Mouse (Mus musculus) embryonic stem cell, embryonic (primary cell): ENCODE data around the gene Kcnh2.

Experiments
- CTCF ChIA-PET, 4 experiments: fragments of 300-600 bp in 2 of 4; fragments of 350-600 bp in 2 of 4; sonication (Branson Sonifier 250); formaldehyde crosslinking; loops; one replicate each; lab custom pipeline; 2022; ENCODE audit warnings: inconsistent platforms in 2 of 4; lab: Charles Lee
- POLR2A ChIA-PET, 4 experiments: fragments of 300-600 bp in 2 of 4; fragments of 350-600 bp in 2 of 4; sonication (Branson Sonifier 250); formaldehyde crosslinking; loops; one replicate each; lab custom pipeline; 2022; ENCODE audit warnings: antibody characterized with exemption in 4 of 4, inconsistent platforms in 1 of 4; lab: Charles Lee

Gene Kcnh2

DNA sequence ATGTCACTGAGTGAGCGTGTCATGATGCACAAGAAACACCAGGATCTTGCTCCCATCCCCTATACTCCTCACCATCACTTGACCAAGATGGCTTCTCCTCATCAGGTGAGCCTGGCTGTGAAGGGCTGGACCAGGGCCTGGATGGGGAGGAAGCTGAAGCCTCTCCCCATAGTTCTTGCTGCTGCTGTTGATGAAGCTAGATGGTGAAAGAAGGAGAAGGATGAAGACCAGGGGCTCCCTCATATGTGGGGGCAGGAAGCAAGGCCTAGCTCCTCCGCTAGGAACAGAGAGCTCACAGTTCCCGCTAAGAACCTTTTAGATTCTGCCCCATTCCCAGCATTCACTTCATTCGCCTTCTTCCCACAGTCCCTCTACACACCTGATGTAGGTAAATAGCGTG lies 34.0 kb upstream of the Kcnh2 start:
- CTCF ChIA-PET = interaction anchor here in 1 of 4 experiments (1.7 to 3.1 kb wide), 2 partner anchors 8 to 31 kb away, joined by 5 to 70 read pairs; partner anchors contain the start of genes Abcb8 and Atg9b
- POLR2A ChIA-PET = interaction anchor here in 2 of 4 experiments (1.0 to 3.7 kb wide), 3 partner anchors 8 to 14 kb away, joined by 3 to 65 read pairs (median 35); partner anchors contain the start of genes Abcb8 (in 2 of the 2) and Atg9b (in 1 of the 2)

GRCm38 (mm10) chr5:24384407-24384806 lies 33.0 kb upstream of the Kcnh2 start:
- CTCF ChIA-PET = interaction anchor here in 3 of 4 experiments (1.1 to 3.1 kb wide), 6 partner anchors 9 to 593 kb away, joined by 3 to 70 read pairs (median 5); partner anchors contain the start of genes Abcb8 (in 2 of the 3) and Atg9b (in 1 of the 3)
- POLR2A ChIA-PET = interaction anchor here in 3 of 4 experiments (1.2 to 3.7 kb wide), 7 partner anchors 9 to 300 kb away, joined by 3 to 65 read pairs (median 5); partner anchors contain the start of genes Abcb8 (in 2 of the 3), Agap3 (in 1 of the 3), Atg9b (in 1 of the 3) and Nub1 (in 1 of the 3)

DNA sequence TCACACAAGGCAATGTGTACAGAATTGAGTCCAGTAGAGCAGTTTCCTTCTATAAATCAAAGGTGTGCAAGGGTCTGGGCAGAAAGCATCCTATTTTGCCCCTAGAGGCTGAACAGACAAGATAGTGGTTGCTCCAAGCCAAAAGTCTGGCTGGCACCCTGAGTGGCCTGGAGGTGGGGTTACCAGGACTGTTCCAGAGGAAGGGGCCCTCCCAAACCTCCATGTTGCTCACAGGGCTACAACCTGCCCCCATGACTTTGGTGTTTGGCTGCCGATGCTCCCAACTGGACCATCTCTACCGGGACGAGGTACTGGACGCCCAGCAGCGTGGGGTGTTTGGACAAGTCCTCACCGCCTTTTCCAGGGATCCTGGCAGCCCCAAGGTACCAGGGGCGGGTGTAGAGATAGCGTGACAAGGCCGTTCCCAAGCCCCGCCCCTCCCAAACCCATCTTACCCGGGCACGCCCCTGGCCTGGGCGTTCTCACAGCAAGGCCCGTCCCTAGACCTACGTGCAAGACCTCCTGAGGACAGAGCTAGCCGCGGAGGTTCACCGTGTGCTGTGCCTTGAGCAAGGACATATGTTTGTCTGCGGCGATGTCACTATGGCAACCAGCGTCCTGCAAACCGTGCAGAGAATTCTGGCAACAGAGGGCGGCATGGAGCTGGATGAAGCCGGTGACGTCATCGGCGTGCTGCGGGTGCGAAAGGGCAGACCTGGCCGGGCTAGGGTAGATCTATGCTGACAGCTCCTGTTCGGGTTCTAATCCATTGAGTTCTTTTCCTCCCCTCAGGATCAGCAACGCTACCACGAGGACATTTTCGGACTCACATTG lies 31.8 kb upstream of the Kcnh2 start:
- POLR2A ChIA-PET = interaction anchor here in 3 of 4 experiments (0.6 to 3.7 kb wide), 59 partner anchors 8 to 539 kb away, joined by 3 to 65 read pairs (median 4); partner anchors contain the start of genes Abcb8 (in 3 of the 3), Atg9b (in 3 of the 3), Cdk5 (in 2 of the 3) and Fastk (in 2 of the 3)
- CTCF ChIA-PET = interaction anchor here (0.5 to 3.1 kb wide), 54 partner anchors 8 to 1082 kb away, joined by 3 to 70 read pairs (median 4); partner anchors contain the start of genes Abcb8 (in 4 of the 4), Atg9b (in 2 of the 4), Kcnh2 (in 2 of the 4) and Cdk5 (in 1 of the 4)

DNA sequence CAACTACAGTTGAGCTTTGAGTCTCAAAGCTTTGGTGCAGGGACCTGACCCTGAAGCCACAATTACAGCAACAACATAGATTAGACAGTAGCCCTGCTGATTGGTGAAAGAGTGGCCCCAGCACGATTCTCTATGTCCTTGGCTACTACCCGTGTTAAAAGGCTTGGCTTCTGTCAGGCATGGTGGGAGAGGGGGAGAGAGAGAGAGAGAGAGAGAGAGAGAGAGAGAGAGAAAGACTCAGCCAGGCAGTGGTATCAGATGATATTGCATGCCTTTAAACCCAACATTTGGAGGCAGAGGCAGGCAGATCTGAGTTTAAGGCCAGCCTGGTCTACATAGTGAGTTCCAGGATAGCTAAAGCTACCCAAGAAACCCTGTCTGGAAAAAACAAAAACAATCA lies 30.6 kb upstream of the Kcnh2 start:
- ChIA-PET POLR2A (interaction anchor here in 2 of 4 experiments (0.6 to 1.8 kb wide), 7 partner anchors 10 to 305 kb away, joined by 3 to 6 read pairs (median 3); partner anchors contain the start of genes Abcb8 (in 1 of the 2) and Atg9b (in 1 of the 2)), CTCF (interaction anchor here (0.6 to 1.1 kb wide), 4 partner anchors 14 to 602 kb away, joined by 3 read pairs; no protein-coding TSS in a partner anchor)

GRCm38 (mm10) chr5:24381486-24381885 lies 30.1 kb upstream of the Kcnh2 start:
- CTCF ChIA-PET = interaction anchor here (0.6 to 1.4 kb wide), 8 partner anchors 12 to 603 kb away, joined by 3 to 4 read pairs (median 3); partner anchors contain the start of gene Abcb8 (in 2 of the 4)

DNA sequence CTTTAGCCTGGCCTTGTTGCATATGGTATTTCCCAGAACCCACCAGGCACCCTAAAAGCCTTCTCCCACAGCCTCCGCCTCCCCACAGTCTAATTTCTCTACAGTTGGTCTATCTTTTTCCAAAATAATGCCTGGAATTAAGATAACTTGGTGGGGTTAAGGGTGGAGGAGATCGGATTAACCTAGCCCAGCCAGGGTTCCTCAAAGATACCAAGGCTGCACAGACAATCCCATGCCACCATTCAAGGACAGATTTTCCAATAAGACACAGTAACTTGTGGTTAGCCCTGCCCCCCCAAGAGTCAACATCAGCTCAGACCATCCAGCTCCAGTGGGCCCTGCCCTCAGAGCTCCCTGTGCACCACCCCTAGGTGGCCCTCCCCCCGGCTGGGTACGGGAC lies 29.1 kb upstream of the Kcnh2 start:
- ChIA-PET POLR2A (interaction anchor here in 2 of 4 experiments (1.2 to 1.8 kb wide), 3 partner anchors 10 to 13 kb away, joined by 3 to 6 read pairs (median 6); partner anchors contain the start of gene Abcb8 (in 2 of the 2)), CTCF (interaction anchor here in 2 of 4 experiments (0.7 to 1.4 kb wide), 4 partner anchors 13 to 150 kb away, joined by 3 to 4 read pairs (median 4); partner anchors contain the start of gene Abcb8 (in 2 of the 2))

More at GRCm38 (mm10) chr5:24381486-24381885, 30.1 kb upstream of the Kcnh2 start:
- POLR2A ChIA-PET = interaction anchor here in 2 of 4 experiments (0.6 to 1.8 kb wide), 9 partner anchors 11 to 304 kb away, joined by 3 to 6 read pairs (median 3); partner anchors contain the start of genes Abcb8 (in 2 of the 2) and Atg9b (in 1 of the 2)

DNA sequence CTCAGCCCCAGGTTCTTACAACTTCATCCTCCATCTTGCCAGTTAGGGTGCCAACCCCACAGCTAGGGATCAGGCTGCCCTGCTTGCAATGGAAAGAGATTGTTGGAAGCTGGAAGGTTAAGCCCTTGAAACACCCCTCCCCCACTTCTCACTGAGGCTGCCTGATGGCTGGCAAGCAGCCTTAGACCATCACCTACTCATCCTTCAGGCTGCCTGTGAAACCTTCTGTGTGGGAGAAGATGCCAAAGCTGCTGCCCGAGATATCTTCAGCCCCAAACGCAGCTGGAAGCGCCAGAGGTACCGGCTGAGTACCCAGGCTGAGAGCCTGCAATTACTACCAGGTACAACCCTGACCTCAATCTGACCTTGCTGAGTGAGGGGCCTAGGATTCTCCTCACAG lies 28.1 kb upstream of the Kcnh2 start:
- CTCF ChIA-PET = interaction anchor here in 2 of 4 experiments (0.6 to 2.9 kb wide), 3 partner anchors 14 to 19 kb away, joined by 5 to 10 read pairs (median 9); partner anchors contain the start of gene Abcb8 (in 1 of the 2)

DNA sequence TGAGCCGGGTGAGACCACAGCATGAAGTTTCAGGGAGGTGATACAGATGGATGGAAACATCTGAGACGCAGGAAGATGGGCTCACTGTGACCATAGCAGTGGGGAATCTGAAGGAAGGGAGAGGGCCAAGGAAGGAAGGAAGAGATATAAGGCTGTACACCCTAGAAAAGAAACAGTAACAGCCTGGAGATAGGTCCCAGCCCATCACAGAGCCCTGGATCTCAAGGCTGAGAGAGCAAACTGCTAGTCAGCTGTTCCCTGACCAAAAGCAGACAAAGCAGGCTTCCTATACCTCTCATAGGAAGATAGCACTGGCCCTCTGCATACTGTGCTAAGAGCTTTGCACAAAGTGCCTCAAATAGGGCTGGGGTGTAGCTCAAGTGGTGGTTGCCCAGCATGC lies 27.3 kb upstream of the Kcnh2 start:
- POLR2A ChIA-PET = interaction anchor here in 2 of 4 experiments (0.5 to 3.3 kb wide), 6 partner anchors 9 to 105 kb away, joined by 3 to 21 read pairs (median 6); partner anchors contain the start of genes Abcb8 (in 2 of the 2) and Atg9b (in 1 of the 2)

More for the DNA sequence above, 28.1 kb upstream of the Kcnh2 start:
- POLR2A ChIA-PET = interaction anchor here in 2 of 4 experiments (0.7 to 3.3 kb wide), 5 partner anchors 9 to 104 kb away, joined by 3 to 21 read pairs (median 3); partner anchors contain the start of gene Abcb8 (in 1 of the 2)

DNA sequence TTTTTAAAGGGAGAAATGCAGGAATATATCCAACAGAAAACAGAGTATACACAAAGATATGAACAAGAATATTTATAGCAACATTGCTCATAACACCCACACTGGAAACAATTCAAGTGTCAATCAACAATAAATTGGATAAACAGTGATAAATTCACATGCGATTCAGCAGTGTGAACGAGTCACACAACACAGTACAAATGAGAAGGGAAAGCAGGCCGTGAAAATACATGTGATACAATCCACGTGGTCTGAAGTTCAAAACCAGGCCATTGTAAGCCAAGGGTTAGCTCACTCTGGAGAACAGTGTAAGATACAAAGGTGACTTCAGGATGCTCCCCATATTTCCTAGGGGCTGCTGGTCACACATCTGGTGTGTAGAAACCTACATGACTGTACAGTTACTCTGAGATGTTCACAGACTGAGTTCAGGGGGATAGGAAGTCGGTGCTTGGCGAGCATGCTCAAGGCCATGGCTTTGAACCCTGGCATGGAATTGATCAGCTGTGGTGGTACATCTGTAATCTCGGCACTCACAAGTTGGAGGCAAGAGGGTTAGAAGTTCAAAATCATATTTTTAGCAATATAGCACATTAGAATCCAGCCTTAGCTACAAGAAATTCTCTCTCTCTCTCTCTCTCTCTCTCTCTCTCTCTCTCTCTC lies 23.4 kb upstream of the Kcnh2 start:
- POLR2A ChIA-PET = interaction anchor here (0.6 to 4.5 kb wide), 7 partner anchors 8 to 581 kb away, joined by 3 to 18 read pairs (median 3); partner anchors contain the start of gene Abcb8 (in 1 of the 4)
- CTCF ChIA-PET = interaction anchor here in 3 of 4 experiments (0.6 to 1.2 kb wide), 6 partner anchors 9 to 311 kb away, joined by 3 to 6 read pairs (median 4); partner anchors contain the start of genes Abcb8 (in 1 of the 3) and Nub1 (in 1 of the 3)

More for the DNA sequence above, 27.3 kb upstream of the Kcnh2 start:
- CTCF ChIA-PET = interaction anchor here in 2 of 4 experiments (1.3 to 2.9 kb wide), 4 partner anchors 9 to 18 kb away, joined by 6 to 15 read pairs (median 10); partner anchors contain the start of gene Abcb8 (in 2 of the 2)

DNA sequence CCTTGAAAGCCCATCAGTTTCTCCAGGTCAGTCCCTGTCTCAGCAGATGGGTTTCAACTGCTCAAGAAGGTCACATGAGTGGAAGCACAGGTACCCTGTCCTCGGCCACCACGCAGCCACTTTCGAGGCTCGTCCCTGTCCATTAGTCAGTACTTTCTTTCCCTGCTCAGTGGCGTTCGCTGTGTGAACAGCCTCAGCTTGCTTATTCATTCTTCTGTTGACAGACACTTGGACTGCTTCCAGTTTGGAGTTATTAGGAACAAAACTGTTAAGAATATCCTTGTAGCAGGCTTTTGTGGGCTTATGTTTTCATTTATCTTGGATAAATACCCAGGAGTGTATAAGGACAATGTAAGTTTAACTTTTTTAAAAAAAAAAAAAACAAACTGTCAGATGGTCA lies 22.8 kb upstream of the Kcnh2 start:
- ChIA-PET CTCF (interaction anchor here in 1 of 4 experiments (0.6 to 0.7 kb wide), 2 partner anchors 174 to 238 kb away, joined by 4 to 5 read pairs; no protein-coding TSS in a partner anchor), POLR2A (interaction anchor here in 2 of 4 experiments (0.7 to 4.5 kb wide), 2 partner anchors 13 to 19 kb away, joined by 4 to 18 read pairs; no protein-coding TSS in a partner anchor)

DNA sequence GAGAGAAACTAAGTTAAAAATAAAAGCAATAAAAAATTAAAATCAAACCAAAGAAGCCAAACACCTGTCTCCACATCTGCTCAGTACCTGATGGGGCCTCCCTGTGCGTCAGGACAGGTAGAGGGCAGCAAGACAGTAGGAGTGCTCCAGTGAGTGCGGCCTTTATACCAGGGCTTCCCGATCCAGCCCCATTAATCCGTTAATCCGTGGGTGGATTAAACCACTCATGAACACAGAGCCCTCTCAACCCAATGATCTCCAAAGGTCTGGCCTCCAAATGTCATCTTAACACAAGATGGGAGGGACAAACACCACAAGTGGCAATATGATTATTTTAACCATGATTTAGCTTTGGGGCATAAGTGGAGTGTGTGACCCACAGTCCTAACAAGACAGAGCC lies 22.4 kb upstream of the Kcnh2 start:
- ChIA-PET POLR2A (interaction anchor here in 1 of 4 experiments (4.5 kb wide), 1 partner anchor 14 kb away, joined by 18 read pairs; no protein-coding TSS in a partner anchor), CTCF (interaction anchor here in 1 of 4 experiments (0.6 to 0.7 kb wide), 2 partner anchors 174 to 239 kb away, joined by 4 to 5 read pairs; no protein-coding TSS in a partner anchor)

GRCm38 (mm10) chr5:24369767-24370166 lies 18.4 kb upstream of the Kcnh2 start:
- ChIA-PET POLR2A (interaction anchor here in 2 of 4 experiments (0.6 to 1.7 kb wide), 4 partner anchors 11 to 38 kb away, joined by 3 to 6 read pairs (median 4); no protein-coding TSS in a partner anchor), CTCF (interaction anchor here in 2 of 4 experiments (0.6 to 1.8 kb wide), 6 partner anchors 8 to 101 kb away, joined by 3 to 5 read pairs (median 3); partner anchors contain the start of gene Abcb8 (in 1 of the 2))

- ChIA-PET POLR2A (interaction anchor here in 3 of 4 experiments (0.5 to 2.4 kb wide), 11 partner anchors 9 to 49 kb away, joined by 3 to 8 read pairs (median 4); partner anchors contain the start of gene Abcb8 (in 1 of the 3)), CTCF (interaction anchor here in 2 of 4 experiments (0.7 to 6.6 kb wide), 3 partner anchors 8 to 28 kb away, joined by 5 to 49 read pairs (median 5); partner anchors contain the start of gene Abcb8 (in 1 of the 2))
Measured at GRCm38 (mm10) chr5:24366426-24366825, 15.0 kb upstream of the Kcnh2 start.

GRCm38 (mm10) chr5:24365528-24365927 lies 14.1 kb upstream of the Kcnh2 start:
- ChIA-PET POLR2A (interaction anchor here in 2 of 4 experiments (0.7 to 3.1 kb wide), 10 partner anchors 12 to 105 kb away, joined by 3 to 12 read pairs (median 4); partner anchors contain the start of genes Abcb8 (in 1 of the 2) and Kcnh2 (in 1 of the 2)), CTCF (interaction anchor here in 2 of 4 experiments (0.7 to 6.6 kb wide), 6 partner anchors 12 to 1983 kb away, joined by 4 to 49 read pairs (median 7); partner anchors contain the start of gene Abcb8 (in 1 of the 2))

- POLR2A ChIA-PET = interaction anchor here in 2 of 4 experiments (0.6 to 3.1 kb wide), 6 partner anchors 12 to 189 kb away, joined by 3 to 12 read pairs (median 6); partner anchors contain the start of genes Abcb8 (in 1 of the 2) and Kcnh2 (in 1 of the 2)
- CTCF ChIA-PET = interaction anchor here in 2 of 4 experiments (0.7 to 6.6 kb wide), 7 partner anchors 13 to 1984 kb away, joined by 4 to 49 read pairs (median 8); partner anchors contain the start of gene Abcb8 (in 1 of the 2)
Measured at GRCm38 (mm10) chr5:24364963-24365362, 13.6 kb upstream of the Kcnh2 start.
